In genomic region chr3:84155558-84156006, GRCm38 (mm10) we compare ENCODE assay signal across 8 mouse cellular contexts. TPM values are rescaled to one million over a fixed set of nuclear protein-coding genes. Genes with fewer than 3 reads are reported as not detected.
DNase-seq lines count a peak whose midpoint lies in the region; ATAC-seq lines count a peak whose summit lies in the region.

TSS of gene Mnd1 (minus strand) at chr3:84155786.

- peak; percentile 99 for ATAC-seq in hindbrain, embryonic 11.5 days (ENCODE audit: low FRiP score)

- H3K27me3 ChIP-seq in hindbrain, embryonic 11.5 days (ENCODE audit: control insufficient read depth, insufficient read depth, low read length) = no peaks in the 10 kb centered on the region

- H3K4me3 ChIP-seq in hindbrain, embryonic 11.5 days (ENCODE audit: low read depth, low read length) = peak within 1 kb of the TSS; percentile 32

- peak within 1 kb of the TSS; percentile 71 for H3K4me2 ChIP-seq in hindbrain, embryonic 11.5 days (replicated peaks; ENCODE audit: low read depth, low read length)

- peaks cover 2% of the 10 kb centered on the region; the same call in 1 of the 2 replicates for H3K36me3 ChIP-seq in hindbrain, embryonic 11.5 days (ENCODE audit: control insufficient read depth, insufficient read depth, low read length)

- H3K9me3 ChIP-seq in hindbrain, embryonic 11.5 days (ENCODE audit: control insufficient read depth, low read length) = no peaks in the 10 kb centered on the region

- peak within 1 kb of the TSS; percentile 40 for H3K9ac ChIP-seq in hindbrain, embryonic 11.5 days (ENCODE audit: low read depth, low read length)

- peak; percentile 99 for DNase-seq in Muller cell, postnatal 12 days (ENCODE audit: inconsistent ontology term)
- DNase-seq in cerebellum, adult 9-11 months = peak; percentile 95
- peak; percentile 89 to 98 for DNase-seq in frontal cortex, adult 2 months (ENCODE audit: extremely low spot score in 1 of 2, low spot score in 1 of 2)
- DNase-seq in hindbrain, embryonic 11.5 days (ENCODE audit: low spot score) = peak; percentile 98
- DNase-seq in layer of hippocampus, postnatal 10 days (ENCODE audit: low spot score in 2 of 2) = peak; percentile 99
- peak; percentile 98 for DNase-seq in lung, postnatal 10 days
- peak; percentile 99 for DNase-seq in ovary, postnatal 36 days (ENCODE audit: low spot score)
- DNase-seq in thymus, postnatal 25 days = peak; percentile 98

- no peak within 1 kb of the TSS for H3K27ac ChIP-seq in hindbrain, embryonic 11.5 days (ENCODE audit: low read depth, low read length)

- no peaks in the 10 kb centered on the region for H3K4me1 ChIP-seq in hindbrain, embryonic 11.5 days (replicated peaks; ENCODE audit: control insufficient read depth, insufficient read depth, low read length)

- WGBS in hindbrain, embryonic 11.5 days = under 1% methylated on average over 29 of the region's 29 CpGs

RNA-seq across cellular contexts. Expression of gene Mnd1, which starts in this region (rescaled TPM):
- polyA plus RNA-seq in frontal cortex, adult 2 months (2012; rRNA removed) = 4.6 and 4.8 TPM in 2 replicates
- polyA plus RNA-seq in hindbrain, embryonic 11.5 days (2014; fragmentation: Nextera tagmentation; extraction: Ambion mirVana) = 10.4 and 10.9 TPM in 2 replicates
- 1 to 10 TPM; 2.8 to 3.1 TPM for total RNA-seq in layer of hippocampus, postnatal 10 days (2021)
